Mouse (Mus musculus): ENCODE measurements around the gene Sf3b2. TPM values are rescaled to one million over a fixed set of nuclear protein-coding genes. Genes with fewer than 3 reads are reported as not detected.
A peak's percentile ranks its signal among the peaks of the same experiment; 100 is the strongest.
"Not testable (repeated sequence)": the region's sequence is repeated elsewhere in the genome, so short reads cannot be mapped to it uniquely, and the experiment has no call there.

The Sf3b2 gene
- total RNA-seq, 2 experiments from 2014 or later: 63.4 to 65.9 TPM

DNA sequence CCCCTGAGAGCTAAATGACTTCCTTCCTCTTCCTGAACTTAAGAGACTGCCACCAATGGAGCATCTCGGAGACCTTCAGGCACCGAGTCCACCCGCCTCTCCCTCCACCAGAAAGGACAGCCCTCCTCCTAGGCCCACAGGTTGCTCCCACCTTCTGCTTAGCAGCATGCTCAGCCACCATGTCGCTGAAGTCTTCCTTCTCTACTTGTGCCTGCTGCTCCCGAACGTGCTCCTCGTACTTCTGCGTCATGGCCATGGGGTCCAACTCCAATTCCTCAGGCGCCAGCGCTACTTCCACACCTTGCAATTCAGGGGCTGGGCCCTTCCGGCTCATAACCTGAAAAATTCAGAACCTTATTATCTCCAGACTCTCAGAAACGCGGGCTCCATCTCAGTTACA lies 20.6 kb downstream of the Sf3b2 start:
- no peak for DNase-seq
- intact Hi-C loops (cut with DNase I): loop anchor here (5.0 kb wide), 1 partner anchor 77 kb away; no protein-coding TSS in a partner anchor

DNA sequence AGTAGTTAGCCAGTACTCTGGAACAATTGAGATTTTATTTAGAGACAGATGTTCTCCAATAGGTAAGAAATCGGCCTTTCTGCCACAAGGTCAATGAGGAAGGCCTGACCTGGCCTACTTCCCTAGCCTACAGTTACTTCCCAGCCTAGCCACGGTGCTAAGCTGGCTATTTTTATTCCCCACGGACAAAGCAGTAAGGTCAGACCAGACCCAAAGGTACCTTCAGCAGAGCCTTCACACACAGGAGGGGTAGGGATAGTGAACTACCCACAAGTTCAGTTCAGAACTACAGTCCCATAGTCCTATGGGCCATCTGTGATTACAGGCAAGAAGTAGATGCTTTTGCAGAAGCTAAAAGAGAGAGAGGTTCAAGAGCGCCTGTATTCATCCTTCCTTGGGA lies 21.3 kb downstream of the Sf3b2 start:
- intact Hi-C loops (cut with DNase I): loop anchor here (5.0 kb wide), 1 partner anchor 77 kb away; no protein-coding TSS in a partner anchor
- no peak for DNase-seq

DNA sequence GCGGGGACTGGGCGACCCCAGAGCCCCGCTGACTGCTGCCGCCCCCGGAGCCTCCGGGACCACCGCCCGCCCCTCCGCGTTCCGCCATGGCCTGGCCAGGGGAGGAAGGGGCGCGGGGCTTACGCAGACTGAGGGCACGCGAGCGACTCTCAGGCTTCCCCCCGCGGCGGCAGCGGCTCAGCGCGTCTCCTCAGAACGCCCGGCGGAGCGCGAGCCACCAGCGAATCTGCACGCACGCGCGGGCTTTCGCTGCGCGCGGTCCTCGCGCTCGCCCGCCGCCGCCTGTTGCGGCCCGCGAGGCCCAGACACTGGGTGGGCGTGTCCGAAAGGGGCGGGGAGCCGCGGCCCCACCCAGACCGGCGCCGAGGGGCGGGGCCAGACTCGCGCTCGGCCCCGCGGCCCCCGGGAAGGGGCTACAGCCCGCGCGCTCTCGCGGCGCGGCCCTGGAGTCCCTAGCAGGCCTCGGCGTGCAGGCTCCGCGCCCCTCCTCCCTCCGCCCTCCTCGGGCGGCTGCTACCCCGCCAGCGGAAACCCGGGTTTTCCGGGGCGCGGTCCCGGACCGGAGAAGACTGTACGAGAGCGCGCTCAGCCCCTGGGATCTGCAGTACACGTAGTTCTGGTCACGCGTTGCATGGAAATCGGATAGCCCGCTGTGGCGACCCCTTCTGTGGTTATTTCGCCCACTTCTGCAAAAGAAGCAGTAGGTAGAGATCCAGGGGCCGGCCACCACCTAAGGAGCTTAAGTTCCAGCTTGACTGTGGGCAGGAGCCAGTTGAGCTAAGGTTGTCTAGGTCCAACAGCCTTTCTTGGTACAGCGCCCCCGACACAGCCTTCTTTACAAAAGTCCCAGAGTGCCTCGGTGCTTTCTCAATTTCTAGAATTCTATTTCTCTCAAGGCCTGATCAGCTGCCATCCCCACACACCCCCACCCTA lies 22.2 kb downstream of the Sf3b2 start, which contains the start of gene Pacs1:
TSS of gene Pacs1 (minus strand) at position 319 of the 933 bp plus-strand sequence.
- intact Hi-C loops (cut with DNase I): loop anchor here (5.0 kb wide), 1 partner anchor 76 kb away; no protein-coding TSS in a partner anchor
- peak; percentile 79 to 80 for DNase-seq

DNA sequence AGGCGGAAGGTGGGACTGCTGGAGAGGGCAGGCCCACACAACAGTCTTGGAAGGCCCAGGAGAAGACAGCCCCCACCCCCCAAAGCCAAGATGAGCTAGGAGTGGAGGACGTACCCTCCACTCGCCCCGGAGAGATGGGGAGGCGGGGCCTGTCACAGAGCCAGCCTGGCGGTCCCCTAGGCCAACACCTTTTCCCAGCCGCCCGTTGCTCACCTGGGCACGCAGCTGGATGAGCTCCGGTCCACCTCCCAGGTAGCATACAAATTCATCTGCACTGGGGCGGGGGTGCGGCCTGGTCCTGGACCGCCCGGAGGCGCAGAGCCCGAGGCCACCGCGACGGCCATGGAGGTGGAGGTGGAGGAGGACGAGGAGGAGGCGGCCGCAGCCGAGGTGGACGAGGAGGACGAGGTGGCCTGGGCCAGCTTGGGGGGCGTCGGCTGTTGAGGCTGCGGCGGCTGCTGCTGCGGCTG lies 22.9 kb downstream of the Sf3b2 start:
- peak; percentile 13 to 23 for DNase-seq
- intact Hi-C loops (cut with DNase I): loop anchor here (5.0 kb wide), 1 partner anchor 75 kb away; no protein-coding TSS in a partner anchor

DNA sequence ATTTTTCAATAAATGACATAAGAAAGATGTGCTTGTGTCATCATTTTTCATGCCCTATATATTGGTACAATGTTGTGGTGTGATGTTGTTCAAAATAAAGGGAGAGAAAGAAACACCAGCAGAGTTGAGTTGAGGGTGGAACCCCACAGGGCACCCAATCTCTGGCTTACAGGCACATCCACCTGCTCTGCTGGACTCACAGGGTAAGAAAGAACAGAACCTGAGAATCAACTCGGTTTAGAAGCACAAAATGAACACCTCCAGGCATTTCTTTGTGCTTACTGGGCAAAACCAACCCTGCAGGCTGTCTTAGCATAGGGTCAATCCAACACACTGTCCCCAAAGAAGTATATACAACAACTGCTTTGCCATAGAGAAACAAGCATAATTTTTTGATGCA lies 23.8 kb downstream of the Sf3b2 start:
- no peak for DNase-seq
- intact Hi-C loops (cut with DNase I): loop anchor here (5.0 kb wide), 1 partner anchor 74 kb away; no protein-coding TSS in a partner anchor

DNA sequence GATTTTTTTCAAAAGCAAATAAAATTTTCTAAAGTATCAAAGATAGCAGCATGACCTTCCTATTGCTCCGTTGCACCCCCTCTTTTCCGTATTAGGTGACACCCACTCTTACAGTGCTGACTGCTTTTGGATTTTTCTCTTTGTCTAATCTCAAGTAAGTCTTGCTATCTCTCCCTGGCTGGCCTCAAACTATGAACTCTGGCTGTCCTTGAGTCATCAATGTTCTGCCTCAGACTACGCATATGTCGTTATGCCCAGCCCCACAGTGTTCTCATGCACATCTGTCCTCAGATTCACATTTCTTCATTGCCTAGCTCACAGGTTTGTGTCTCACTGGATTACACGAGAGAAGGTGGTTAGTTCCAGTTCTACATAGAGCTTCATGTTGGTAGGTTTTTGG lies 25.9 kb downstream of the Sf3b2 start:
- intact Hi-C loops (cut with DNase I): no loop called here

DNA sequence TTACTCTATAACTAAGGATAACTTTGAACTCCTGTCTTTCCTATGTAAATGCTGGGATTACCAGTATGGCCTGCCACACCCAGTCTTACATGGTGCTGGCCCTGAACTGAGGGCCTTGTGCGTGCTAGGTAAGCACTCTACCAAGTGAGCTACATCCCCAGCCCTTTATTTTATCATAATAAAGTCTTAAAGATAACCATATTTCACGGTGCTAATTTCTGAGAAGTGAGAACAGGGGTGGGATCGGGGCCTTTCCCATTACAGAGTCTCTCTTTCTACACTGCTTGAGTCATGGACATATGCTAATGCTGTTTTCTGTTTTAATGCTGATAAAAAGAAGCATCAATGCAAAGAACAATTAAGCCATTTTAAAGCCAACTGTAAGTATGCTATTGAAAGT lies 26.4 kb downstream of the Sf3b2 start:
- intact Hi-C loops (cut with DNase I): no loop called here
- no peak for DNase-seq

More for the DNA sequence above, 25.9 kb downstream of the Sf3b2 start:
- DNase-seq: no peak

DNA sequence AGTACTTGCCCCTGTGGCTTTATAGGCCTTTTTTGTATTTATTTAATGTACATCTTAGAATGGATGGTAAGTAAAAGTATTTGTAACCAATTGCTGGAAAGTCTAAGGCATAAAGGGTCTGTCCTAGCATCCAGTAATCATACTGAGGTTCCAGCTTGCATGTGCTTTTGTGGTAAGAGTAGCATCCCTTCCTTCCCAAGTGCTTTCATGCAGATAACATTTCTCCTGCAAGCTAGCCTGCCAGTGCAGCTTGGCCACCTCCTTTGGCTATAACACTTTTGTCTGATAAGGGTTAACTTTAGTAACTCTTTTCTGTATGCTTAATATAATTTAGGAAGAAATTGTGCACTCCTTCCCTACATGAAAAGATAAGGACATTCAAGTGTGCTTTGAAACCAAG lies 27.2 kb downstream of the Sf3b2 start:
- no peak for DNase-seq
- intact Hi-C loops (cut with DNase I): no loop called here

DNA sequence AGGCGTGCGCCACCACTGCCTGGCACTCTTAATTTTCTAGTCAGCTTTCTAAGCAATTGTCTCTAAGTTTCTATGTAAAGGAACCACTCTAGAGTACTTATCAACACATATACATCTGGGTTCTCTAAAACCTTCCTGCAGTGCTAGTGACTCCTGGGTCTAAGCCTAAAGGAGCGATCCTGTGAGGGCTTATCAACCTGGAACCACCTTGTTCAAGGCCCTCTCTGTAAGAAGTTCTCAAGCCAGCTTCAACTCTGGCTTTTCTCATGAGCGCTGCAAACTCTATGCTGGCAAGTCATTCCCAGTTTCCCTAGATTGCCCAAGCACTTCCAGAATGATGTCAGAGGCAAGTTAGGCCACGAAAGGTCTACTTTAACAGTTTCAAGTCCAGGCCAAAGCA lies 28.2 kb downstream of the Sf3b2 start:
- intact Hi-C loops (cut with DNase I): no loop called here
- no peak for DNase-seq

DNA sequence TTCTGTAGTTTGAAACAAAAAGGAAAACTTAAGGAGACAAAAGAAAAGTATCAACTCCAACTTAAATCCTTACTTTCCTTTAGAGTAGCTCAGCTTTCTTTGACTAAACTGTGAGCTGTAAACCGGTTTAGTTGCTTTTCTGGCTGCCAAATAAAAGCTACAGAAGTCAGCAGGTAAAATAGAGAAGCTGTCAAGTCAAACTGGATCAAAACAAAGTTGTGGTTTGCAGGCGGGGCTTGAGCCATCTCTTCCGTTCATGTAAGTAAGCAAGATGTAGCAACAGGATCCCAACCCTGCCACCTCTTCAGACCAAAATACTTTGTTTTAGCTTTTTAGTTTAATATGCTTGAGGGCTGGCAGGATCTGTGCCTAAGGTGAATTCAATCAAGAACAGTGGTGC lies 38.1 kb downstream of the Sf3b2 start:
- DNase-seq: no peak
- intact Hi-C loops (cut with DNase I): no loop called here

DNA sequence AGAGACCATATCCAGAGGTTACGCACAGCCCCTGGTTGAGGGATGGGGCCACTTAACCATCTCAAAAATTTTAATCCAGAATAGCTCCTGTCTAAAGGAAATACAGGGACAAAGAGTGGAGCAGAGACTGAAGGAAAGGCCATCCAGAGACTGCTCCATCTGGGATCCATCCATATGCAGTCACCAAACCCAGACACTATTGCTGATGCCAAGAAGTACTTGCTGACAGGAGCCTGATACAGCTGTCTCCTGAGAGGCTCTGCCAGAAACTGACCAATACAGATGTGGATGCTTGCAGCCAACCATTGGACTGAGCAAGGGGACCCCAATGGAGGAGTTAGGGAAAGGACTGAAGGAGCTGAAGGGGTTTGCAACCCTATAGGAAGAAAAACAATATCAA lies 58.3 kb downstream of the Sf3b2 start:
- DNase-seq; intact Hi-C loops (cut with DNase I): not testable (repeated sequence)

DNA sequence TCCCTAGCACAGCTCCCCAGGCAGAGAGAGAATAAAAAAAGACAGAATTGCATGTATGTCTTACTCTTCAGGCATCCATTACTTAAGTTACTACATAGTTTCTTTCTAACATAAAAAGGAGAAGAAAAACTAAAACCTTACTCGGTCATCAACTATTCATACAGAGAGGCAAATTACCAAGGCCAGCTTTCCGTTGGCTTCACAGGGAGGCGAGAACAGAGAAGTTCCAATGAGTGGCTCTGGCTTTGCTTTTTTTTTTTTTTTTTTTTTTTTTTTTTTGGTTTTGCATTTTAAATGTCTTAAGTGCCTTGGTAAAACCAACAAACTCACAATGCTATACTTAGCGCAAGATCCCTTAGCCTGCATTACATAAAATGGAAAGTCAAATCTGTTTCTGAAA lies 62.6 kb downstream of the Sf3b2 start:
- intact Hi-C loops (cut with DNase I): no loop called here
- DNase-seq: no peak

DNA sequence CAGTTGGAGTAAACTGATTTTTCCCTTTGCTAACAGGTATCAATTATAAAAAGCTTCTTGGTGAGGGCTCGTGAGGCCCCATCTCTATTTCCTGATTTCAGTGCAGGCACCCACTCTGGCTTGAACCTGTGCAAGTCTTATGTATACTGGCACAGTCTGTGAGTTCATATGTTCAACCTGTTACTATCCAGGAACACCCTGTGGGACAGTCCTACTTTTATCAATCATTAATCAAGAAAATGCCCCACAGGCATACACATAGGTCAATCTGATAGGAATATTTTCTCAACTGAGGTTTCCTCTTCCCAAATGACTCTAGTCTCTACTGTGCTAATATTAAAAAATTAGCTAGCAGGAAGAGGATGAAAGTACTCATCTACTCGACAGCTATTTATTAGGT lies 65.1 kb downstream of the Sf3b2 start:
- intact Hi-C loops (cut with DNase I): no loop called here
- no peak for DNase-seq

DNA sequence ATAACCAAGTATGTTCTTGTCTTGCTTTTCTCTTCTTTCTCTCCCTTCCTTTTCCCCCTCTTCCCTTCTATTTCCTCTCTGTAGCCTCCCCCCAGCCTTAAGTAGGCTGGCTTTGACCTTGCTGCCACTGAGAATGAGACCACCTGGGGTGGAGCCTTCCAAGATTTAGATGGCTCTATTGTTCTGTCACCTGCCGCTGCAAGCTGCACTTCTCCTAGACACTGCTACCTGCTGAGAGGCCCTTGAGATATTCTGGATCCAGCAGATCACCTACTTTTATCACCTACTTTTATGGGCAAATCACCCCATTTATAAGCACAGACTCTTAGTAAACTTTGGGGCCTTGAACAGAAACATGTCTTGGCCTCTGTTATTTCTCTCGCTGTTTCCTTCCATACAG lies 70.6 kb downstream of the Sf3b2 start:
- DNase-seq: no peak
- intact Hi-C loops (cut with DNase I): no loop called here

DNA sequence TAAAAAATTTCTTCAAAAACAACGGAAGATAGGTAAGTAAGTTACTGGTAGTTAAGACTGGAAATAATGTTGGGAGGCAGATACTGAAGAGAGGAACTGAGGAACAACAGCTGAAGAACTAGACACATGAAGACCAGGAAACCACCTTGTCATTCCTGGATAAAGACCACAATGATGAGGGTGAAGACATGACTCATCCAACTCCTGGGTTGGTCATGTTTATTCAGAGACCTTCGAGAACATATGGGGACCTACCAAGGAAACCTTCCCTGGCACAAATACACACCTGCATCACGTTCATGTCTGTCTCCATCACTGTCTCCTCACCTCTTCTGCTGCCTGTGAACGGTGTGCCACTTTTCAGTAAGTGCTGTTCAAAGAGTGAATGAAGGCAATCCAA lies 71.2 kb downstream of the Sf3b2 start:
- intact Hi-C loops (cut with DNase I): no loop called here
- DNase-seq: no peak

Other genes starting within 250 kb of the Sf3b2 start
- gene Rin1, start 245.0 kb downstream of the Sf3b2 start, total RNA-seq (2021): 1 to 10 TPM in 1 of 2 experiments, under 1 TPM in 1; 0.52 to 1.3 TPM
- 10 to 100 TPM; 12.4 to 12.5 TPM for gene Cd248, start 227.4 kb downstream of the Sf3b2 start, total RNA-seq (2021)
- under 1 TPM in 1 of 2 experiments, not detected in 1; 0.22 TPM for gene Tmem151a, start 209.9 kb downstream of the Sf3b2 start, total RNA-seq (2021)
- 10 to 100 TPM; 38.2 to 44.7 TPM for gene Yif1a, start 206.9 kb downstream of the Sf3b2 start, total RNA-seq (2021)
- gene Cnih2, start 196.9 kb downstream of the Sf3b2 start, total RNA-seq (2021): under 1 TPM in 1 of 2 experiments, not detected in 1; 0.25 TPM
- 100 to 1,000 TPM; 103 to 110 TPM for gene Rab1b, start 188.4 kb downstream of the Sf3b2 start, total RNA-seq (2021)
- 10 to 100 TPM; 53.0 to 56.6 TPM for gene Klc2, start 176.9 kb downstream of the Sf3b2 start, total RNA-seq (2021)
- gene Pacs1, start 22.3 kb downstream of the Sf3b2 start, total RNA-seq (2021): 1 to 10 TPM; 5.0 to 6.3 TPM
- gene Gal3st3, start 2.9 kb upstream of the Sf3b2 start, total RNA-seq (2021): under 1 TPM in 1 of 2 experiments, not detected in 1; 0.10 TPM
- gene Catsper1, start 40.3 kb upstream of the Sf3b2 start, total RNA-seq (2021): not detected
- gene Cst6, start 54.1 kb upstream of the Sf3b2 start, total RNA-seq (2021): 10 to 100 TPM; 26.7 to 28.3 TPM
- 10 to 100 TPM; 12.6 to 13.6 TPM for gene Eif1ad, start 71.3 kb upstream of the Sf3b2 start, total RNA-seq (2021)
- gene Banf1, start 71.7 kb upstream of the Sf3b2 start, total RNA-seq (2021): 100 to 1,000 TPM; 116 to 124 TPM
- gene Sart1, start 93.2 kb upstream of the Sf3b2 start, total RNA-seq (2021): 10 to 100 TPM; 34.3 to 38.0 TPM
- under 1 TPM; 0.52 to 0.64 TPM for gene Tsga10ip, start 107.1 kb upstream of the Sf3b2 start, total RNA-seq (2021)
- gene Drap1, start 129.5 kb upstream of the Sf3b2 start, total RNA-seq (2021): 100 to 1,000 TPM; 531 to 582 TPM
- 10 to 100 TPM; 32.7 to 33.6 TPM for gene AI837181, start 129.7 kb upstream of the Sf3b2 start, total RNA-seq (2021)
- not detected for gene Fosl1, start 152.1 kb upstream of the Sf3b2 start, total RNA-seq (2021)
- gene Ccdc85b, start 162.4 kb upstream of the Sf3b2 start, total RNA-seq (2021): 1 to 10 TPM; 4.7 to 6.0 TPM
- gene Fibp, start 165.2 kb upstream of the Sf3b2 start, total RNA-seq (2021): 10 to 100 TPM; 35.2 to 41.5 TPM
- not detected for gene Ctsw, start 173.1 kb upstream of the Sf3b2 start, total RNA-seq (2021)
- 1 to 10 TPM; 5.3 to 6.3 TPM for gene Efemp2, start 178.5 kb upstream of the Sf3b2 start, total RNA-seq (2021)
- gene Mus81, start 192.9 kb upstream of the Sf3b2 start, total RNA-seq (2021): 10 to 100 TPM; 16.1 to 19.8 TPM
- 10 to 100 TPM; 67.8 to 72.7 TPM for gene Cfl1, start 195.0 kb upstream of the Sf3b2 start, total RNA-seq (2021)
- gene 1700020D05Rik, start 208.3 kb upstream of the Sf3b2 start, total RNA-seq (2021): under 1 TPM; 0.33 to 0.59 TPM
- gene Snx32, start 215.1 kb upstream of the Sf3b2 start, total RNA-seq (2021): 1 to 10 TPM; 5.2 to 7.8 TPM

All from gastrocnemius, postnatal 36 days (tissue).